Mouse (Mus musculus): ENCODE results near the gene Slc12a8. TPM values are rescaled to one million over a fixed set of nuclear protein-coding genes. Genes with fewer than 3 reads are reported as not detected.

Gene Slc12a8
- polyA plus RNA-seq (2015; fragmentation: Nextera tagmentation; extraction: Ambion mirVana) = 0.78 and 1.2 TPM in 2 replicates

GRCm38 (mm10) chr16:33516807-33517565, at the start of gene Slc12a8:
Slc12a8 (plus strand) TSS chr16:33517328.

DNA sequence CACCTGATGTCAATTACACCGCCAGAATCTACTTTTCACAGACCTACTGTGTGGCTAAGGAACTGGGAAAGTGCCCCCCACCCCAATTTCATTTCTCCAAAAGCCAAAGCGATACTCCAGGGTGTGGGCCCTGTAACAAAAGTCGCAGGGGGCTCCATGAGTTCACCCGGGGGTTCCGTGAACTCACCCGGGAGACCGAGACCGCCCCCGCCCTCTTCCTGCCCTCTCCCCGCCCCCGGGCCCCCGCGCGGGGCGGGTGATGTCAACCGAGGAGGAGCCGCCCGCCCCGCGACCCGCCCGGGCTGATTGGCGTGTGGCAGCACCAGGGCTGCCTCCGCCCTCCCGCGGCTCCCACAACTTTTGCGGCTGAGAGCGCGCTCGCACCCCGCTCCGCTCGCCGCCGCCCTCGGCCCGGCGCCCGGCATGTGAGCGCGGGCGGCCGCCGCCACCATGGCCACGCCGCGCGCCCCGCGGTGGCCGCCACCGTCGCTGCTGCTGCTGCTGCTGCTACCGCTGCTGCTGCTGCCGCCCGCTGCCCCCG, 167.1 kb downstream of the Slc12a8 start, which contains the start of gene Heg1:
Gene Heg1 (plus strand): TSS at position 209 of the 541 bp plus-strand sequence.

Other genes starting within 250 kb of the Slc12a8 start
- 37.5 and 38.5 TPM in 2 replicates for gene Zfp148, start 136.5 kb upstream of the Slc12a8 start, polyA plus RNA-seq (2015; fragmentation: Nextera tagmentation; extraction: Ambion mirVana)
- 5.9 and 6.1 TPM in 2 replicates for gene Heg1, start 167.0 kb downstream of the Slc12a8 start, polyA plus RNA-seq (2015; fragmentation: Nextera tagmentation; extraction: Ambion mirVana)

All from neural tube, postnatal 0 days (tissue).